Comparison of ENCODE assay signal across 15 mouse cellular contexts in genomic region chr12:102586286-102586881, GRCm38 (mm10). TPM values are rescaled to one million over a fixed set of nuclear protein-coding genes. Genes with fewer than 3 reads are reported as not detected.
A peak's percentile ranks its signal among the peaks of the same experiment; 100 is the strongest.
DNase-seq lines count a peak whose midpoint lies in the region; ATAC-seq and TF ChIP-seq lines count a peak whose summit lies in the region.
"Had no signal": no experiment of that assay in that cellular context is flagged by ENCODE, and none has a peak within 500 bp of the region (broad histone marks: within the 10 kb centered on the region; RNA-seq: fewer than 3 reads in every experiment).

No protein-coding gene starts in this region.

- peaks cover 19% of the 10 kb centered on the region for H3K4me1 ChIP-seq in heart, embryonic 12.5 days (replicated peaks)
- H3K4me1 ChIP-seq: embryonic facial prominence, embryonic 12.5 days; hindbrain, embryonic 12.5 days had no signal

- WGBS in heart, embryonic 12.5 days = 66% methylated on average over 9 of the region's 9 CpGs

- H3K4me3 ChIP-seq in heart, embryonic 12.5 days = no peak overlapping the region
- H3K4me3 ChIP-seq in layer of hippocampus, adult 2 months = no peak overlapping the region
- H3K4me3 ChIP-seq: embryonic facial prominence, embryonic 12.5 days; hindbrain, embryonic 12.5 days; kidney, embryonic 15.5 days had no signal

- no peak overlapping the region for H3K27ac ChIP-seq in heart, embryonic 12.5 days (ENCODE audit: poor library complexity, severe bottlenecking)
- H3K27ac ChIP-seq in layer of hippocampus, adult 2 months = peak overlapping the region; percentile 64
- H3K27ac ChIP-seq: embryonic facial prominence, embryonic 12.5 days; hindbrain, embryonic 12.5 days; kidney, embryonic 15.5 days; macrophage had no signal

- no peaks in the 10 kb centered on the region for H3K9me3 ChIP-seq in heart, embryonic 12.5 days (replicated peaks)
- H3K9me3 ChIP-seq: embryonic facial prominence, embryonic 12.5 days; hindbrain, embryonic 12.5 days; kidney, embryonic 15.5 days had no signal

- no peak for TF ChIP-seq POLR2A in brain, embryonic 14.5 days (IDR thresholded peaks at IDR 0.05; ENCODE audit: borderline replicate concordance, extremely low read depth, insufficient read depth, insufficient read length, poor library complexity, severe bottlenecking)

- TF ChIP-seq CTCF in brain, embryonic 14.5 days (IDR thresholded peaks at IDR 0.05; ENCODE audit: borderline replicate concordance, extremely low read depth, insufficient read depth, insufficient read length) = no peak
- TF ChIP-seq CTCF in layer of hippocampus, adult 2 months (conservative IDR thresholded peaks at IDR 0.05) = no peak

- H3K36me3 ChIP-seq in heart, embryonic 12.5 days = no peaks in the 10 kb centered on the region

- ATAC-seq in heart, embryonic 12.5 days (ENCODE audit: insufficient number of reproducible peaks, low FRiP score) = no peak

- peak; percentile 68 for DNase-seq in heart, adult 8-10 months (ENCODE audit: low spot score)
- peak; percentile 65 for DNase-seq in Muller cell, postnatal 12 days (ENCODE audit: inconsistent ontology term)
- DNase-seq in brain, embryonic 14.5 days (ENCODE audit: low read depth) = peak; percentile 44
- peak; percentile 52 to 61 for DNase-seq in layer of hippocampus, adult 2 months (ENCODE audit: low spot score in 2 of 2)
- no peak for DNase-seq in adrenal gland, postnatal 25 days
- DNase-seq in kidney, adult 18-20 months = no peak
- DNase-seq: cerebellum, adult 9-10 months; right cerebral cortex, postnatal 4 days had no signal

- no peak overlapping the region for H3K9ac ChIP-seq in heart, embryonic 12.5 days
- H3K9ac ChIP-seq: embryonic facial prominence, embryonic 12.5 days; hindbrain, embryonic 12.5 days; kidney, embryonic 15.5 days had no signal

- no peaks in the 10 kb centered on the region for H3K27me3 ChIP-seq in heart, embryonic 12.5 days (replicated peaks)
- H3K27me3 ChIP-seq: embryonic facial prominence, embryonic 12.5 days; hindbrain, embryonic 12.5 days; kidney, embryonic 15.5 days had no signal

- H3K4me2 ChIP-seq in heart, embryonic 12.5 days = no peak overlapping the region
- H3K4me2 ChIP-seq: embryonic facial prominence, embryonic 12.5 days; hindbrain, embryonic 12.5 days; kidney, embryonic 15.5 days; liver, embryonic 11.5 days had no signal

RNA-seq across cellular contexts. Expression of gene Chga, which starts 31.6 kb away (rescaled TPM):
- under 1 TPM in 2 of 4 experiments, not detected in 2; 0.14 TPM for total RNA-seq in heart, adult 8-10 months (2022)
- 0.26 TPM in 1 of 2 replicates, not detected in the other for polyA plus RNA-seq in heart, embryonic 12.5 days (2016; fragmentation: Nextera tagmentation; extraction: Ambion mirVana)
- polyA plus RNA-seq in brain, embryonic 14.5 days (2012; rRNA removed) = 56.3 and 74.5 TPM in 2 replicates
- total RNA-seq in layer of hippocampus, adult 2 months (2021) = 100 to 1,000 TPM; 123 to 124 TPM
- total RNA-seq in adrenal gland, postnatal 25 days (2021) = 1,604 and 1,988 TPM in 2 replicates
- total RNA-seq: monocyte, adult 5-6 weeks had no signal
- polyA plus RNA-seq: macrophage had no signal

Comparison
In these comparisons a context has a peak if more than half of its experiments do, and no peak if none do; other contexts are left out.
1. DNase-seq: peak in heart, adult 8-10 months (single experiment), Muller cell, postnatal 12 days (single experiment), brain, embryonic 14.5 days (single experiment) and layer of hippocampus, adult 2 months (2 of 2); none in adrenal gland, postnatal 25 days (single experiment) and kidney, adult 18-20 months (single experiment).
2. RNA of gene Chga, which starts 31.6 kb away (total RNA-seq): 1,604 to 1,988 TPM in adrenal gland, postnatal 25 days and 123 to 124 TPM in layer of hippocampus, adult 2 months; 0.14 TPM in heart, adult 8-10 months; every median in the first group is over 100 times any median in the second.